Mouse (Mus musculus) liver, embryonic 16.5 days (tissue): ENCODE data around the gene Slc15a2. TPM values are rescaled to one million over a fixed set of nuclear protein-coding genes. Genes with fewer than 3 reads are reported as not detected.

ENCODE experiments used
- ATAC-seq: fragments of 200-750 bp; cut with Nextera tagmentation; 2 replicates; pipeline ENCODE4 v1.8.0; 2017; ENCODE audit warnings: low read depth, mild to moderate bottlenecking, moderate number of reproducible peaks, moderate library complexity
- H3K27ac ChIP-seq: fragments of 300-500 bp; sonication (generic); 2 replicates; pipeline ENCODE4 v1.5.1; 2014; ENCODE audit warnings: mild to moderate bottlenecking, low read length
- H3K27me3 ChIP-seq: fragments of 300-500 bp; sonication (generic); 2 replicates; pipeline ENCODE4 v1.6.1; 2014; ENCODE audit warnings: low read depth, low read length, mixed read lengths; ENCODE audit not compliant: control insufficient read depth, insufficient read depth
- H3K36me3 ChIP-seq: fragments of 300-500 bp; sonication (generic); 2 replicates; pipeline ENCODE4 v1.6.1; 2014; ENCODE audit warnings: mild to moderate bottlenecking; ENCODE audit not compliant: control insufficient read depth, insufficient read depth
- H3K4me1 ChIP-seq: fragments of 300-500 bp; sonication (generic); 2 replicates; pipeline ENCODE4 v1.6.1; 2014; ENCODE audit warnings: low read depth, low read length, mixed read lengths; ENCODE audit not compliant: control insufficient read depth
- H3K4me2 ChIP-seq: fragments of 300-500 bp; sonication (generic); 2 replicates; pipeline ENCODE4 v1.6.1; 2014; ENCODE audit warnings: low read depth, low read length, mixed read lengths
- H3K4me3 ChIP-seq: fragments of 300-500 bp; sonication (generic); 2 replicates; pipeline ENCODE4 v1.5.1; 2014; ENCODE audit warnings: low read depth, mild to moderate bottlenecking, low read length
- H3K9ac ChIP-seq: fragments of 300-500 bp; sonication (generic); 2 replicates; pipeline ENCODE4 v1.6.1; 2014; ENCODE audit warnings: low read depth, low read length
- H3K9me3 ChIP-seq: fragments of 300-500 bp; sonication (generic); replicated peaks from 2 replicates; pipeline ENCODE4 v1.6.1; 2016; ENCODE audit warnings: low read length; ENCODE audit not compliant: control insufficient read depth
- WGBS: fragments of 180-500 bp; shearing (Covaris S2); extraction: QIAGEN DNeasy Blood & Tissue Kit; methylation state at CpG from one replicate; pipeline ENCODE4 v1.1.7; 2014; ENCODE audit not compliant: insufficient replicate concordance; 5-methylcytosine and 5-hydroxymethylcytosine counted together
- polyA plus RNA-seq: library from polyadenylated mRNA; unstranded; fragments of >200 nt; fragmentation: Nextera tagmentation; extraction: Ambion mirVana; gene quantifications from 2 replicates; pipeline ENCODE4 v1.2.1, GENCODE M21; 2015

Slc15a2 gene
- polyA plus RNA-seq = 1.8 and 2.7 TPM in 2 replicates

DNA sequence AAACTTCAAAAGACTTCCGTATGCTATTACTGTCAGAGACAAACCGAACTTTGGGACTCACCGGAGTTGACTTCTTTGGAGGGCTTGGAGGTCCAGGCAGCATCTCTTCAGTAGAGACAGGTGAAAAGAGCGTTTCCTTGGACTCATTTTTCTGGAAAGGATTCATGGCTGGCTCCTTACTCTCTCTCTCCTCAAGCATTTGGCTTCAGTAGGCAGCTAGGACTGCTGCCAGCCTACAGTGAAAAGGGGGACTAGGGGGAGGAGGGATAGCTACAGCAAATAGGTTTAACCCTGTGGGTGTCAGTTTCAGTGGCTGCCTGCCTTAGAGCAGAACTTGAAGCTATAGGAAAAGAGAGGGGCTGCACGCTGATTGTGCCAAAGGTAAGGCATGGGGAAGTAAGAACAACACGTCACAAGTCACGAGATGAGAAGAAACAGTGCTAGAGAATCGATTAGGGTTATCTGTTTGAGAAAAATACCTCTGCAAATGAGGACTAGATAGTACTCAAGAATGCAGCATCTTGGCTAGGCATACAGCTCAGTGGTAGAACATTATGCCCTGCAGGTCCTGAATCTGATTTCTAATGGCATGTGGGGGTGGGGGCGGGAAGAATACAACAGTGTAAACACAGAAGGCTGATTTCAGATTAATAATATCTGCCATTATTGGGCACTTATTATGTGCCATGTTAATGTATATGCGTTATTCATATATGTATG is at the start of gene Slc15a2:
Gene Slc15a2 (minus strand): TSS at position 369 of the 720 bp plus-strand sequence.
- Histone ChIP-seq H3K4me3 (no peak within 1 kb of the TSS), H3K36me3 (no peaks in the 10 kb centered on the region), H3K9me3 (no peaks in the 10 kb centered on the region), H3K9ac (no peak within 1 kb of the TSS), H3K27me3 (no peaks in the 10 kb centered on the region), H3K27ac (no peak within 1 kb of the TSS), H3K4me2 (no peak within 1 kb of the TSS), H3K4me1 (no peaks in the 10 kb centered on the region)
- 53% methylated on average over 10 of the region's 10 CpGs for WGBS
- no peak for ATAC-seq

DNA sequence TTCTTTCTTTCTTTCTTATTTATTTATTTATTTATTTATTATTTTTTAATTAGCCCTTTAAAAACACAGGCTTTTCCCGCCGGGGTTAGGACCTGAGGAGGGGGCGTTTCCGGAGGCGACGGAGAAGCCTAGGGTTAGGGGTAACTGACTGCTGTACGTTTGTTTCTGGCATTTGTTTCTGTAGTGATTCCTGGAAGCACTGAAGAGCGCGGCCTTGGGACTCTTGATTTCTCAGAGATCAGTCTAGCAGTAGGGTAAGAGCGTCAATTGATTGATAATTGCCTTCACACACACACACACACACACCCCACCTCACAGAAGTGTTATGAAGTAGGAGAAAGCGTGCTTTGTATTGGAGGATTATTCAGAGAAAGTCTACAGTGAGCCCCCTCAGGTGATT is 44.1 kb upstream of the Slc15a2 start:
- ATAC-seq = no peak
- Histone ChIP-seq H3K9ac (peak overlapping the region; percentile 87), H3K4me1 (peaks cover 10% of the 10 kb centered on the region), H3K27ac (no peak overlapping the region), H3K4me3 (peak overlapping the region; percentile 92), H3K4me2 (peak overlapping the region; percentile 97), H3K27me3 (peaks cover 2% of the 10 kb centered on the region; the same call in 1 of the 2 replicates), H3K9me3 (no peaks in the 10 kb centered on the region), H3K36me3 (no peaks in the 10 kb centered on the region)
- 11% methylated on average over 11 of the region's 11 CpGs for WGBS

DNA sequence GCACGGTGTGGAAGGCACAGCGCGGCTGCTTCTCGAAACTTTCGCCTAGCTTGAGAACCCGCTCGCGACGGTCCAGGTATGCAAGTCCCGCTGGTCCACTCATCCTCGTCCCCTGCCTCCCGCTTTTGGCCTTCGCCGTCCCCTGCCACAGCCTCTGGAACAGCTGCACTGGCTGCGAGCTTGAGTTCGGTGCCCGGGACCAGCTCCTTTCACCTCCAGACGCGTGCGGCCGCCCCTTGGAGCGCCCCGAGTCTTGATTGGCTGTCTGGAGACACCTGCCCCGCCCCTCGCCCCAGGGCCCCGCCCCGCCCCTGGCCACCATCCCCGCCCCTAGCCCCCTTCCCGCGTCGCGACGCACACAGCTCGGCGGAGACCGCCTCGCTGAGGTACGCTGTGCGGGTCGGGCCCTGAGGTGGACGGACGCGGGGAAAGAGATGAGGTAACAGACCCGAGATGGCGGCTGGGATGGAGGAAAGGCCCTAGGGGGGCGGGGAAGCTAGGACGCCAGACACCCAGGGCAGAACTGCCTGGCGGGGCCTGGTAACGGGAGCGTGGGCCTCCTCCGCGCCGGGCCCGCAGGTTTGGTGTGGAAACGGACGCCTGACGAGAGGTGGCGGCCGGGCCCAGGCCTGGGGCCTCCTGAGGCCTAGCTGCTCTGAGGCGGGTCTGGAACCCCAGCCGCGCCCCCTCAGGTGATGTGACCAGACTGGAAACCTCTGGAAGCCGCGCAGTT is 43.5 kb upstream of the Slc15a2 start, which contains the start of gene Iqcb1:
Gene Iqcb1 (plus strand): TSS at position 332 of the 733 bp plus-strand sequence.
- H3K4me2 ChIP-seq = peak within 1 kb of the TSS; percentile 97
- H3K27ac ChIP-seq = peak within 1 kb of the TSS; percentile 33; the same call in 1 of the 2 replicates
- peak within 1 kb of the TSS; percentile 87 for H3K9ac ChIP-seq
- 0% methylated on average over 61 of the region's 64 CpGs for WGBS
- ATAC-seq = peak; percentile 99
- no peaks in the 10 kb centered on the region for H3K36me3 ChIP-seq
- H3K4me1 ChIP-seq = peaks cover 10% of the 10 kb centered on the region
- no peaks in the 10 kb centered on the region for H3K9me3 ChIP-seq
- peaks cover 2% of the 10 kb centered on the region; the same call in 1 of the 2 replicates for H3K27me3 ChIP-seq
- H3K4me3 ChIP-seq = peak within 1 kb of the TSS; percentile 92

DNA sequence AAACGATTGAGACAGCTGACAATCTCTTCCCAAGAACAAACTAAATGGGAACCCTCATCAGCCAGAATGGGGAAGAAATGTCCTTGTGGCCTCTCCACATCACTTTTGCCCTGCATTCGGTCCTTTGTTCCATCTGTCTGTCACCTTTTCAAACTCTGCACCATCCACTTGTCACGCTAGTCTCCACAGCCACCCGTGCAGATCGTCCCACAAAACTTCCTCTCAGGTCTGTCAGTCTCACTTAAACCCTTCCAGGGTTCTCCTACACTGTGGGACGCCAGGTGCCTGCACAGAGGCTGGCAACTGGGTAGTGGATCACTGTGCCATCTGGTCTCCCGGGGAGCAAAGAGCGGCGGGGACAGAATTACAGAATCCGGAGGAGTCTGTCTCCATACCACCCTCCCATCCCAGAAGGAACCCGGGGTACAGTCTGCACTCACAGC is 42.9 kb upstream of the Slc15a2 start:
- peak overlapping the region; percentile 67 for H3K9ac ChIP-seq
- no peaks in the 10 kb centered on the region for H3K36me3 ChIP-seq
- peaks cover 2% of the 10 kb centered on the region; the same call in 1 of the 2 replicates for H3K27me3 ChIP-seq
- WGBS = 4% methylated on average over 11 of the region's 11 CpGs
- H3K4me2 ChIP-seq = peak overlapping the region; percentile 97
- peak overlapping the region; percentile 92 for H3K4me3 ChIP-seq
- ATAC-seq = peak; percentile 40
- no peaks in the 10 kb centered on the region for H3K9me3 ChIP-seq
- H3K27ac ChIP-seq = no peak overlapping the region
- peaks cover 10% of the 10 kb centered on the region for H3K4me1 ChIP-seq

DNA sequence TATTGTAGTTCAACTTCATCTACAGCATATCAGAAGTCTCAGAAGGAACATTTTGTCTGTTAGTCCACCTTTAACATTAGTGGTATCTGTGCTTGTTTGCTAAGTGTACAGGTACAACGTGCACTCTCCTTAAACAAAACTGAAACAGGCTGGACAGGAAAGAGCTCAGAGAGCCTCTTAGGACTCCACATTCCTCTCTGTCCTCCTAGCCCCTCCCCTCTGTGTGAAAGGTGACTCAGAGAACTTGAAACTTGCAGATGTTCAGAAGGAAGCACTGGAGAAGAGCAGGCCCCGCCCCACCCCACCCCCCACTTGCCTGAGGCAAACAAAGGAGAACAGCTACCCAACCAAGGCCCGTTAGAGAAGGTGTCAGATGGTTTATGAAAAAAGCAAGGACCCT is 36.7 kb upstream of the Slc15a2 start:
- H3K27ac ChIP-seq = no peak overlapping the region
- no peaks in the 10 kb centered on the region for H3K9me3 ChIP-seq
- ATAC-seq = 0 out of 2 replicates have a peak, but pooled peaks have one; percentile 27
- peaks cover 2% of the 10 kb centered on the region; the same call in 1 of the 2 replicates for H3K4me1 ChIP-seq
- peaks cover 2% of the 10 kb centered on the region; the same call in 1 of the 2 replicates for H3K27me3 ChIP-seq
- WGBS = 3% methylated on average over 3 of the region's 3 CpGs
- H3K9ac ChIP-seq = no peak overlapping the region
- H3K36me3 ChIP-seq = no peaks in the 10 kb centered on the region
- H3K4me2 ChIP-seq = no peak overlapping the region
- no peak overlapping the region for H3K4me3 ChIP-seq

DNA sequence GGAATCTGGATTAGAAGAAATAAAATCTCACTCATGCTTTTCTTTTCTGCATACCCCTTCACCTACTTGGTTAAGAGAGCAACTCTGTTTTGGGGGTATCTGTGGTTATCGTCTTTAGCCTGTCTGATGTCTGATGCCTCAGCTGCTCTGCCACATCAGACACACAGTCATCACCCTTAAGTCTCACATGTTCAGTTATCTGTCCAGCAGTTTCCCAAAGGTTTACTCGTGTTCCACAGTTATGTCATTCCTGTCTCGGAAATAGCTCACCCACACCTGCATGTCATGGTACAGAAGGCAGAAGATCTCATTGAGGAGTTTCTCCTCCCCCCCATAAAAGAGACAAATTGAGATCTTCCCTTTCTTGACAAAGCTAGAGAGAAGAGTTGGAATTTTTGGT is 36.0 kb upstream of the Slc15a2 start:
- Histone ChIP-seq H3K36me3 (no peaks in the 10 kb centered on the region), H3K9me3 (no peaks in the 10 kb centered on the region), H3K27ac (no peak overlapping the region), H3K4me2 (no peak overlapping the region), H3K27me3 (peaks cover 2% of the 10 kb centered on the region; the same call in 1 of the 2 replicates), H3K9ac (no peak overlapping the region), H3K4me1 (peaks cover 2% of the 10 kb centered on the region; the same call in 1 of the 2 replicates), H3K4me3 (no peak overlapping the region)
- no peak for ATAC-seq
- 55% methylated on average over 3 of the region's 3 CpGs for WGBS

DNA sequence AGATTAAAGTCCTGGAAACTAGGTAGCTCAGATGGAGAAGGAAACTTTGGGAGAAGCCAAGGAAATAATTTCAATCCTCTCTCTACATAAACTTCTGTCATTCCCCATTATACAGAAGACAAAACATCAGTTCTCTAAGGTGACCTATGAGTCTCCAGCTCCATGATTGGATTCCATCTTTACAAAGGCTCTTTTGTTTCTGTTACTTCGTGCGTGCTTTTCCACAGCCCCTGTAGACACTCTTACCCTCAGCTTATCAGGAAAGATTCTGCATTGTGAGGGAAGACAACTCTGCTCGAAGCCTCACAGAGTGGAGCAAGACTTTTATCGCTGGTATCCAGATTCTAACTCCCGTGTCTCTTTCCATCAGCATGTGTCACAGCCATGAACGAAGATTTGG is 35.3 kb upstream of the Slc15a2 start:
- WGBS = 62% methylated on average over 6 of the region's 6 CpGs
- H3K27me3 ChIP-seq = peaks cover 2% of the 10 kb centered on the region; the same call in 1 of the 2 replicates
- no peaks in the 10 kb centered on the region for H3K36me3 ChIP-seq
- no peaks in the 10 kb centered on the region for H3K9me3 ChIP-seq
- no peak overlapping the region for H3K4me3 ChIP-seq
- H3K4me1 ChIP-seq = peaks cover 2% of the 10 kb centered on the region; the same call in 1 of the 2 replicates
- H3K4me2 ChIP-seq = no peak overlapping the region
- no peak overlapping the region for H3K27ac ChIP-seq
- H3K9ac ChIP-seq = no peak overlapping the region
- no peak for ATAC-seq

DNA sequence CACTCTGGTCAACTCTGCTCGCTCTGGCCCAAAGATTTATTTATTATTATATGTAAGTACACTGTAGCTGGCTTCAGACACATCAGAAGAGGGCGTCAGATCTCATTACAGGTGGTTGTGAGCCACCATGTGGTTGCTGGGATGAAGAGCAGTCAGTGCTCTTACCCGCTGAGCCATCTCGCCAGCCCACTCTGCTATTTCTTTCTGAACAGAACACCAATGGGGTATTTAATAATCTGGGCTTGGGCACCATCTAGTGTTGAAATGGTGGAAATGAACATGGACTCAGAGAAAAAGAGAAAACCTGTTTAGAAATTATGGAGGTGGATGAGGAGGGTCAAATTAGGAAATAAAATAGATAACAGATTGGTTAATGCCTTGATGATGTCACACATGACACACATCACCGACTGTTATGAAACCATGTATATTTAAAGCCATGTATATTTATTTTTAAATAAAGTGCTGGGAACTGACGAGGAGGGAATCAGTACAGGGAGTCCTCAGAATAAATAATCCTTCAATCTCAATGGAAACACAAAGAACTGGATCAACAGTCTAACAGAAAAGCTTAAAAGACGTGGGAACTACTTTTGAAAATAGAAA is 32.7 kb upstream of the Slc15a2 start:
- H3K4me3 ChIP-seq = no peak overlapping the region
- no peaks in the 10 kb centered on the region for H3K9me3 ChIP-seq
- WGBS = 14% methylated on average over 7 of the region's 7 CpGs
- no peaks in the 10 kb centered on the region for H3K27me3 ChIP-seq
- ATAC-seq = peak; percentile 51; the same call in 1 of the 2 replicates
- peaks cover 2% of the 10 kb centered on the region; the same call in 1 of the 2 replicates for H3K4me1 ChIP-seq
- H3K36me3 ChIP-seq = no peaks in the 10 kb centered on the region
- no peak overlapping the region for H3K4me2 ChIP-seq
- H3K9ac ChIP-seq = no peak overlapping the region
- no peak overlapping the region for H3K27ac ChIP-seq
